8 mouse cellular contexts compared by ENCODE assay signal in the genomic region with DNA sequence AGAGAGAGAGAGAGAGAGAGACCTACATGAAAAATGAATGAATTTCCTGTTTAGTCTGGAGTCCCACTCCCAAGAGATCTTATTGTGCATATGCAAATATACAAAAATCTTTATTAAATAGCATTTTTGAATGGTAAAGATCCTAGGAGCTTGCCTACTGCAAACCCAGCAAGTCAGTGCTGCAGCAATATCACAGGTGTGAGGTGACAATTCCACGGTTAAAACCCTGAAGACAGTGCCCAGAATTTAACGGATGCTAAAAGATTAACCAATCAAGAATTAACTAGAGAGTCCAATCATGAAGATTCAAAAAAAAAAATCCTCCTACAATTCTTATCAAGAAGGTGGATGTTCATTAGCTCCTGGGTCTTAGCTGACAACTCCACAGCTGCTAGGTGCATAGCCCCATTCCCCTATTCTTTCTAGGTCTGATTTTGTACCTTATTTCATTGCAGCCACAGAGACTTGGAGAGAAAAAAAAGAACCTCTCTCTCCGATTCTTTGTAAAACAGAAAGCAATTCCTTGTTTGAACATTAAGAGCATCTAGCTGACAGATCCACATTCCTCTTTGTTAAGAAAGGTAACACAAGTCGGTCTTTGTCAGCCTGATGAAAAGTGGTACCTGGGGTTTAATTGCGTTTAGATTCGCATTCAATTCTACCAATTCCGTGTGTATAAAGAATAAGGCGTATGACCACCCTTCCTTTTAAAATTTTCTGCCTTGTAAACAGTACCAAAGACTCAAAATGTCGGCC. TPM values are rescaled to one million over a fixed set of nuclear protein-coding genes. Genes with fewer than 3 reads are reported as not detected.
A peak's percentile ranks its signal among the peaks of the same experiment; 100 is the strongest.
DNase-seq lines count a peak whose midpoint lies in the region; ATAC-seq and TF ChIP-seq lines count a peak whose summit lies in the region.

No protein-coding gene starts in this region.

- no peaks in the 10 kb centered on the region for H3K79me3 ChIP-seq in C2C12 (ENCODE audit: low read depth)

- H3K4me2 ChIP-seq in heart, embryonic 16.5 days (ENCODE audit: low read depth, low read length), result peak overlapping the region; percentile 86

- no peaks in the 10 kb centered on the region for H3K27me3 ChIP-seq in C2C12 (ENCODE audit: control insufficient read depth, insufficient read depth, insufficient read length)
- no peaks in the 10 kb centered on the region for H3K27me3 ChIP-seq in heart, embryonic 16.5 days (ENCODE audit: control insufficient read depth, insufficient read depth, low read length)

- H3K27ac ChIP-seq in gastrocnemius, adult 2 months, result peak overlapping the region; percentile 93
- H3K27ac ChIP-seq in heart, embryonic 16.5 days (ENCODE audit: low read length), result no peak overlapping the region; the same call in 1 of the 2 replicates
- H3K27ac ChIP-seq in macrophage, result no peak overlapping the region

- no peaks in the 10 kb centered on the region for H3K79me2 ChIP-seq in C2C12 (ENCODE audit: control insufficient read depth, insufficient read depth)
- no peaks in the 10 kb centered on the region for H3K79me2 ChIP-seq in macrophage (ENCODE audit: inconsistent target)

- WGBS in heart, embryonic 16.5 days, result 40% methylated on average over 9 of the region's 9 CpGs
- 39% methylated on average over 9 of the region's 9 CpGs for whole genome bisulfite sequencing in macrophage (ENCODE audit: missing documents)

- peak overlapping the region; percentile 75 for H3K9ac ChIP-seq in heart, embryonic 16.5 days (ENCODE audit: low read length)

- H3K36me3 ChIP-seq in C2C12 (ENCODE audit: control insufficient read depth, insufficient read depth) (no peaks in the 10 kb centered on the region), macrophage (ENCODE audit: inconsistent target) (no peaks in the 10 kb centered on the region)
- H3K36me3 ChIP-seq in heart, embryonic 16.5 days (ENCODE audit: control insufficient read depth, insufficient read depth), result no peaks in the 10 kb centered on the region

- intact Hi-C loops in gastrocnemius, adult 2 months (cut with DNase I), result loop anchor here (5.0 kb wide), 2 partner anchors 46 to 76 kb away; no protein-coding TSS in a partner anchor
- intact Hi-C loops in left cerebral cortex, postnatal 4 days (cut with DNase I), result no loop called here

- no peak for TF ChIP-seq CTCF in gastrocnemius, adult 2 months (IDR thresholded peaks at IDR 0.05)
- TF ChIP-seq CTCF in C2C12 (IDR thresholded peaks at IDR 0.05; ENCODE audit: control insufficient read depth, insufficient read depth, insufficient read length), result no peak

- H3K4me1 ChIP-seq in heart, embryonic 16.5 days (ENCODE audit: control insufficient read depth, insufficient read depth, low read length), result no peaks in the 10 kb centered on the region

- peak overlapping the region; percentile 68 for H3K4me3 ChIP-seq in gastrocnemius, adult 2 months
- H3K4me3 ChIP-seq in C2C12 (ENCODE audit: insufficient read depth, poor library complexity, severe bottlenecking) (peak overlapping the region; percentile 11), macrophage (ENCODE audit: inconsistent target) (peak overlapping the region; percentile 15; the same call in 1 of the 2 replicates)
- peak overlapping the region; percentile 69 for H3K4me3 ChIP-seq in heart, embryonic 16.5 days (ENCODE audit: low read length)

- no peak overlapping the region for H3ac ChIP-seq in C2C12 (ENCODE audit: control insufficient read depth, insufficient read length, low read depth)

- no peak for DNase-seq in gastrocnemius, adult 2 months
- no peak for DNase-seq in gastrocnemius, postnatal 25 days
- DNase-seq in layer of hippocampus, postnatal 10 days (ENCODE audit: low spot score in 2 of 2), result no peak
- DNase-seq in left cerebral cortex, postnatal 4 days, result no peak
- no peak for DNase-seq in right cerebral cortex, adult 2 months (ENCODE audit: low spot score in 2 of 2)

- ATAC-seq in heart, embryonic 16.5 days (replicated peaks; ENCODE audit: extremely low read depth, insufficient read depth, low FRiP score), result no peak

- H3K9me3 ChIP-seq in heart, embryonic 16.5 days (replicated peaks; ENCODE audit: control insufficient read depth, low read length), result no peaks in the 10 kb centered on the region

TF ChIP-seq in C2C12, 6 proteins besides CTCF, POLR2A, EP300 and RAD21:
- TF ChIP-seq CEBPB (IDR thresholded peaks at IDR 0.05; ENCODE audit: low read depth) (no peak), USF1 (IDR thresholded peaks at IDR 0.05; ENCODE audit: low read depth) (no peak), MAX (IDR thresholded peaks at IDR 0.05) (no peak), MYOD1 (IDR thresholded peaks at IDR 0.05; ENCODE audit: control insufficient read depth, insufficient read length, low read depth) (no peak)
TF ChIP-seq in C2C12: peak in this region for 0.

RNA-seq across cellular contexts. Expression of gene Cd200, which starts 1.0 kb away (rescaled TPM):
- total RNA-seq in gastrocnemius, adult 2 months (2021), result 10 to 100 TPM; 10.4 to 20.1 TPM
- 10 to 100 TPM; 19.6 to 20.7 TPM for total RNA-seq in gastrocnemius, postnatal 25 days (2021)
- polyA plus RNA-seq in C2C12 (2012; fragmentation: generic; extraction: Trizol), result 3.8 TPM
- 28.1 and 28.3 TPM in 2 replicates for polyA plus RNA-seq in heart, embryonic 16.5 days (2015; fragmentation: Nextera tagmentation; extraction: Ambion mirVana)
- total RNA-seq in macrophage (2018; cell fraction: chromatin; rRNA removed), result 10 to 100 TPM in 9 of 26 experiments, 1 to 10 TPM in 15, under 1 TPM in 1, not detected in 1; 0.86 to 63.9 (median 4.1) TPM
- total RNA-seq in macrophage (2018; cell fraction: cytosol; rRNA removed), result 10 to 100 TPM in 6 of 26 experiments, 1 to 10 TPM in 20; 1.5 to 21.0 (median 6.6) TPM
- 100 to 1,000 TPM in 1 of 26 experiments, 10 to 100 TPM in 11, 1 to 10 TPM in 14; 2.3 to 122 (median 8.7) TPM for total RNA-seq in macrophage (2018; cell fraction: nucleus; rRNA removed)
- polyA plus RNA-seq in macrophage (2018), result 2.0 to 8.2 TPM (median 3.1 TPM) in 3 replicates
- total RNA-seq in layer of hippocampus, postnatal 10 days (2021), result 100 to 1,000 TPM; 175 to 176 TPM
- 100 to 1,000 TPM; 312 to 324 TPM for total RNA-seq in left cerebral cortex, postnatal 4 days (2021)

Comparison
In these comparisons a context has a peak if more than half of its experiments do, and no peak if none do; other contexts are left out.
1. H3K4me3 ChIP-seq: peak in every context shown above with its lines; median percentile 69 in heart, embryonic 16.5 days; 68 in gastrocnemius, adult 2 months; 15 in macrophage; 11 in C2C12.
2. RNA of gene Cd200, which starts 1.0 kb away (total RNA-seq): 312 to 324 TPM in left cerebral cortex, postnatal 4 days and 175 to 176 TPM in layer of hippocampus, postnatal 10 days; 19.6 to 20.7 TPM in gastrocnemius, postnatal 25 days and 10.4 to 20.1 TPM in gastrocnemius, adult 2 months; every median in the first group is over 4 times any median in the second.